Mouse (Mus musculus): ENCODE measurements around the gene Ugcg. TPM values are rescaled to one million over a fixed set of nuclear protein-coding genes. Genes with fewer than 3 reads are reported as not detected.

Ugcg gene
- polyA plus RNA-seq, 1 experiment from 2014 or later = 8.4 TPM

DNA sequence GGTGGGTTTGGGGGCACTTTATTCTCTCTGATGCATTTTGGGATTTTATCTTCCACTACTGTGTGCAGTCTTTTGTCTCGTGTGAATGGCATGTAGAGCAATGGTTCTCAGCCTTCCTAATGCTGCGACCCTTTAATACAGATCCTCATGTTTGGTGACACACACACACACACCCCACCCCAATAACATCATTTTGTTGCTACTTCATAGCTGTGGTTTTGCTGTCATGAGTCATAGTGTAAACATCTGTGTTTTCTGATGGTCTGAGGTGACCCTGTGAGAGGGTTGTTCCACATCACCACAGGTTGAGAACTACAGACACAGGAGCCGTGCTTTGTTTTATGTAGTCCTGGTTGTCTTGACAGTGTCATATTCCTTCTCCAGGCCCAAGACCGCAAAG lies 15.6 kb downstream of the Ugcg start:
- 0 out of 2 replicates have a peak overlapping the region, but pooled peaks have one; percentile 9 for H3K4me2 ChIP-seq (ENCODE audit: low read depth, low read length)
- H3K9ac ChIP-seq (replicated peaks) = no peak overlapping the region
- 55% methylated on average over 4 of the region's 4 CpGs for WGBS (ENCODE audit: insufficient replicate concordance)
- H3K9me3 ChIP-seq (ENCODE audit: low read length) = no peaks in the 10 kb centered on the region
- H3K4me3 ChIP-seq (ENCODE audit: low read depth, low read length) = no peak overlapping the region
- peak; percentile 63 for ATAC-seq
- no peak overlapping the region for H3K27ac ChIP-seq (ENCODE audit: low read depth)
- H3K4me1 ChIP-seq (ENCODE audit: insufficient read depth) = peaks cover 46% of the 10 kb centered on the region
- H3K36me3 ChIP-seq (replicated peaks; ENCODE audit: insufficient read depth, low read length) = peaks cover 23% of the 10 kb centered on the region
- TF ChIP-seq CTCF (IDR thresholded peaks at IDR 0.05; ENCODE audit: low read depth) (no peak), EP300 (IDR thresholded peaks at IDR 0.05; ENCODE audit: low read depth) (no peak)
- no peak for DNase-seq
- no peaks in the 10 kb centered on the region for H3K27me3 ChIP-seq (ENCODE audit: insufficient read depth, low read length)

DNA sequence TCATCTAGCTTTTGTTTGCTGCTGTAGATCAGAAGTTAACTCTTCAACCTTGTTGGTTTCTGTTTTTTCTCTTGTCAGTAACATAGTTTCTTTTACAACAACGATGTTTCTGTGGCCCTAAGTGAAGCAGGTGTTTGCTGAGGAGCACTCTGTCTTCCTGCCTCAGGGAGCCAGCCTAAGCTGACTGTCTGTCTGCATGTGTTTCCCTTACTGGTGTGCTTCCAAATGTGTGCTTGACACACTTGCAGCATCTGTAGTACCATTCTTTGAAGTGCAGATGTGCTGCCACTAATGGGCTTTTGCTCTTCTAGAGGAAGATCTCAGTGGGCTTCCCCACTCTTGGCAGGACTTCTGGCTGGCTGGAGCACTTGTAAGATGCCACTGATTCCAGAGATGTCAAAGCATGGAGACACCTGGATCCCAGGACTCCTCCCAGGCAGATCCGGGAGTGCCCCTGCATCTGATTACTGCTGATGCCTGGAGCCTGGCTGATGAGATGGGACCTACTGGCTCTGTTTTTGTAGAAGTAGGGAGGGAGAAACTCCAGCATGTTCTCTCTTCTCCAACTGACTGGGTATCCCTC lies 16.8 kb downstream of the Ugcg start:
- no peaks in the 10 kb centered on the region for H3K27me3 ChIP-seq (ENCODE audit: insufficient read depth, low read length)
- no peak for TF ChIP-seq CTCF (IDR thresholded peaks at IDR 0.05; ENCODE audit: low read depth)
- no peak for TF ChIP-seq EP300 (IDR thresholded peaks at IDR 0.05; ENCODE audit: low read depth)
- H3K9me3 ChIP-seq (ENCODE audit: low read length) = no peaks in the 10 kb centered on the region
- H3K4me2 ChIP-seq (ENCODE audit: low read depth, low read length) = peak overlapping the region; percentile 29; the same call in 1 of the 2 replicates
- DNase-seq (no peak), ATAC-seq (no peak)
- H3K4me3 ChIP-seq (ENCODE audit: low read depth, low read length) = no peak overlapping the region
- 37% methylated on average over 2 of the region's 2 CpGs for WGBS (ENCODE audit: insufficient replicate concordance)
- no peak overlapping the region for H3K9ac ChIP-seq (replicated peaks)
- H3K36me3 ChIP-seq (replicated peaks; ENCODE audit: insufficient read depth, low read length) = peaks cover 31% of the 10 kb centered on the region
- H3K27ac ChIP-seq (ENCODE audit: low read depth) = peak overlapping the region; percentile 16; the same call in 1 of the 2 replicates
- H3K4me1 ChIP-seq (ENCODE audit: insufficient read depth) = peaks cover 34% of the 10 kb centered on the region

DNA sequence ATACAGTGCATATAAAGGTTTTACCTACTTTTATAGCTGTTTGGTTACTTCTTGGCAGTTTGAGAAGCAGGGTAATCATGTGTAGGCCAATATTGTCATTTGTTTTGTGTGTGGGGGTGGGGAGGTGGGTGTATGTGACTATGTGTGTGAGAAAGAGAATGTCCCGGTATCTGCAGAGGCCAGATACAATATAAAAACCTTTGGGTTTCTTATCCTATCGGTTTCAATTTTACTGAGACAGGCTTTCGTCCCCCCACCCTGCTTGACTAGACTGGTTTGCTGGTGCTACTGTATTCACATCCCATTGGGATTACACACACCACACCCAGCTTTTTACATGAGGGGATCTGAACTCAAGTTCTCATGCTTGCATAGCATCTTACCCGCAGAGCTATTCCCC lies 17.5 kb downstream of the Ugcg start:
- ATAC-seq = peak; percentile 29; the same call in 1 of the 2 replicates
- WGBS (ENCODE audit: insufficient replicate concordance) = 54% methylated on average over 4 of the region's 4 CpGs

DNA sequence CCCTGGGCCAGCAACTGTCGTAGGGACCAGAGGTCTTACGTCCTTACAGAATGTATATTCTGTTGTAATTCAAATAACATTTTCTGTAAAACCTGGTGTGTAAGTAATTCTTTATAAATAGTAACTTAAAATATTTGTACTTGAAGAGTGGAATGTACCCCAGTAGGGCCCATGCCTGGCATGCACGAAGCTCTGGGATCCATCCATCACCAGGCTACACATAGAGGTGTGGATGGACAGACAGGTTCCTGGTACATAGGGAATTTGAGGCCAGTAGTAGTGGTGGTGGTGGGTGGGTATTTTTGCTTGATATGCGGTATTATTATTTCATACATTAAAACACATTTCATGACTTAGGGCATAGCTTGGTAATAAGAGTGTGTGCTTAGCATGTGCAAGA lies 19.6 kb downstream of the Ugcg start:
- TF ChIP-seq EP300 (IDR thresholded peaks at IDR 0.05; ENCODE audit: low read depth) (no peak), CTCF (IDR thresholded peaks at IDR 0.05; ENCODE audit: low read depth) (no peak)
- ATAC-seq = no peak
- 91% methylated on average over 4 of the region's 4 CpGs for WGBS (ENCODE audit: insufficient replicate concordance)
- H3K9me3 ChIP-seq (ENCODE audit: low read length) = no peaks in the 10 kb centered on the region
- no peak overlapping the region for H3K9ac ChIP-seq (replicated peaks)
- peaks cover 48% of the 10 kb centered on the region for H3K36me3 ChIP-seq (replicated peaks; ENCODE audit: insufficient read depth, low read length)
- no peaks in the 10 kb centered on the region for H3K27me3 ChIP-seq (ENCODE audit: insufficient read depth, low read length)
- no peak overlapping the region for H3K4me2 ChIP-seq (ENCODE audit: low read depth, low read length)
- H3K27ac ChIP-seq (ENCODE audit: low read depth) = no peak overlapping the region
- H3K4me3 ChIP-seq (ENCODE audit: low read depth, low read length) = no peak overlapping the region
- DNase-seq = no peak
- H3K4me1 ChIP-seq (ENCODE audit: insufficient read depth) = peaks cover 21% of the 10 kb centered on the region

More for the DNA sequence above, 17.5 kb downstream of the Ugcg start:
- Histone ChIP-seq H3K9ac (replicated peaks) (no peak overlapping the region), H3K27me3 (ENCODE audit: insufficient read depth, low read length) (no peaks in the 10 kb centered on the region), H3K4me3 (ENCODE audit: low read depth, low read length) (no peak overlapping the region), H3K4me2 (ENCODE audit: low read depth, low read length) (peak overlapping the region; percentile 29), H3K9me3 (ENCODE audit: low read length) (no peaks in the 10 kb centered on the region), H3K4me1 (ENCODE audit: insufficient read depth) (peaks cover 26% of the 10 kb centered on the region), H3K27ac (ENCODE audit: low read depth) (no peak overlapping the region), H3K36me3 (replicated peaks; ENCODE audit: insufficient read depth, low read length) (peaks cover 36% of the 10 kb centered on the region)
- DNase-seq = no peak
- no peak for TF ChIP-seq CTCF (IDR thresholded peaks at IDR 0.05; ENCODE audit: low read depth)

DNA sequence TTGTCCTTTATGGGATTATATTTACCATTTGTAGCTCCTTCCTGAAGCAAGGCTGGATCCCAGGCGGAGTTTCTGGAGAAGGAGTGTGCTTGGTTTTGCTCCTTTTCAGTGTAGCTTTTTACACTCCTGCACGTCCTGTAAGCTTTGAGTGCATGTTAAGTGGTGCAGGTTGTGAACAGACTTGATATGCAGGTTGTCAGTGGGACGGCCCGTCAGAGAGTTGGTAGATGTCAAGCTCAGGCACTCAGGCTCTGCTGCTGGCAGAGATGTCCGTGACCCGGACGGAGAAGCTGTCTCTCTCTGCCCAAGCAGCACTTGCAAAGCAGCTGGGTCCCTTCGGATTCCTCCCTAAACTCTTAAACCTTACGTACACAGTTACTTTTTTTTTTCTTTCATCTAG lies 22.1 kb downstream of the Ugcg start:
- Histone ChIP-seq H3K27ac (ENCODE audit: low read depth) (no peak overlapping the region), H3K4me2 (ENCODE audit: low read depth, low read length) (no peak overlapping the region), H3K4me3 (ENCODE audit: low read depth, low read length) (no peak overlapping the region), H3K9ac (replicated peaks) (no peak overlapping the region), H3K4me1 (ENCODE audit: insufficient read depth) (peaks cover 13% of the 10 kb centered on the region; the same call in 1 of the 2 replicates), H3K36me3 (replicated peaks; ENCODE audit: insufficient read depth, low read length) (peaks cover 61% of the 10 kb centered on the region), H3K27me3 (ENCODE audit: insufficient read depth, low read length) (no peaks in the 10 kb centered on the region), H3K9me3 (ENCODE audit: low read length) (no peaks in the 10 kb centered on the region)
- TF ChIP-seq EP300 (IDR thresholded peaks at IDR 0.05; ENCODE audit: low read depth) = no peak
- TF ChIP-seq CTCF (IDR thresholded peaks at IDR 0.05; ENCODE audit: low read depth) = no peak
- WGBS (ENCODE audit: insufficient replicate concordance) = 84% methylated on average over 9 of the region's 9 CpGs
- ATAC-seq = no peak
- DNase-seq = no peak

DNA sequence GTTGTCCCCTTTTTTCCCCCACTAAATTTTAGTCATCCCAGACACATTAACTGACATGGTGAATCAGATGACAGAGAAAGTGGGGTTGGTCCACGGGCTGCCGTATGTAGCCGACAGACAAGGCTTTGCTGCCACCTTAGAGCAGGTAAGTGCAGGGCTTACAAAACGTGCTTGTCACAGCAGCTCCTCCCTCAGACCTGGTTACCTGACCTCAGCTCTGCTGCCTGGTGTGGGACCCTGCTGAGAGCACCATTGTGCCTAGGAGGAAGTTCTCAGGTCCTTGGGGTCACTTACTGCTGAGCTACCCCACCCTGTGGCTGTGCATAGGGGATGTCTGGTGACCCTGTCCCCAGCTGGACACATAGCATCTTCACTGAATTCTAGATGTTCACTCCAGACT lies 24.8 kb downstream of the Ugcg start:
- Histone ChIP-seq H3K9me3 (ENCODE audit: low read length) (no peaks in the 10 kb centered on the region), H3K4me1 (ENCODE audit: insufficient read depth) (peaks cover 11% of the 10 kb centered on the region; the same call in 1 of the 2 replicates), H3K9ac (replicated peaks) (no peak overlapping the region), H3K4me3 (ENCODE audit: low read depth, low read length) (no peak overlapping the region), H3K27me3 (ENCODE audit: insufficient read depth, low read length) (no peaks in the 10 kb centered on the region), H3K27ac (ENCODE audit: low read depth) (no peak overlapping the region), H3K36me3 (replicated peaks; ENCODE audit: insufficient read depth, low read length) (peaks cover 63% of the 10 kb centered on the region), H3K4me2 (ENCODE audit: low read depth, low read length) (no peak overlapping the region)
- ATAC-seq (no peak), DNase-seq (no peak)
- TF ChIP-seq CTCF (IDR thresholded peaks at IDR 0.05; ENCODE audit: low read depth) = no peak
- TF ChIP-seq EP300 (IDR thresholded peaks at IDR 0.05; ENCODE audit: low read depth) = no peak
- WGBS (ENCODE audit: insufficient replicate concordance) = 63% methylated on average over 4 of the region's 4 CpGs
